Mouse (Mus musculus): Measurements from ENCODE around the gene Olfr723. TPM values are rescaled to one million over a fixed set of nuclear protein-coding genes. Genes with fewer than 3 reads are reported as not detected.

The Olfr723 gene
- total RNA-seq (2023): not detected

GRCm38 (mm10) chr14:49931687-49932086, at the start of gene Olfr723:
Gene Olfr723, minus strand, starts transcription at chr14:49931787.

GRCm38 (mm10) chr14:49963174-49963573, 31.6 kb upstream of the Olfr723 start, which contains the start of gene Olfr724:
Gene Olfr724, minus strand, starts transcription at chr14:49963274.

GRCm38 (mm10) chr14:49901899-49902298, 29.7 kb downstream of the Olfr723 start, which contains the start of gene Olfr722:
Gene Olfr722, minus strand, starts transcription at chr14:49901999.

Other genes with a start within 250 kb of the Olfr723 start
- not detected for gene Armh4, start 148.4 kb downstream of the Olfr723 start, total RNA-seq (2023)
- gene Olfr722, start 29.8 kb downstream of the Olfr723 start, total RNA-seq (2023): not detected
- gene Olfr724, start 31.5 kb upstream of the Olfr723 start, total RNA-seq (2023): not detected
- not detected for gene Olfr725, start 108.6 kb upstream of the Olfr723 start, total RNA-seq (2023)
- gene Olfr726, start 159.2 kb upstream of the Olfr723 start, total RNA-seq (2023): not detected
- gene Olfr727, start 191.4 kb upstream of the Olfr723 start, total RNA-seq (2023): not detected
- gene Olfr728, start 210.9 kb upstream of the Olfr723 start, total RNA-seq (2023): not detected
- not detected for gene Olfr729, start 221.1 kb upstream of the Olfr723 start, total RNA-seq (2023)